Mouse (Mus musculus) lung, postnatal 14 days (tissue): ENCODE measurements around the gene Mthfsd.

Source experiments
- DNase-seq: peaks from one replicate; pipeline ENCODE4 v3.0.0; 2021

The Mthfsd gene

GRCm38 (mm10) chr8:121121704-121122103, 13.5 kb upstream of the Mthfsd start:
- DNase-seq = no peak

DNA sequence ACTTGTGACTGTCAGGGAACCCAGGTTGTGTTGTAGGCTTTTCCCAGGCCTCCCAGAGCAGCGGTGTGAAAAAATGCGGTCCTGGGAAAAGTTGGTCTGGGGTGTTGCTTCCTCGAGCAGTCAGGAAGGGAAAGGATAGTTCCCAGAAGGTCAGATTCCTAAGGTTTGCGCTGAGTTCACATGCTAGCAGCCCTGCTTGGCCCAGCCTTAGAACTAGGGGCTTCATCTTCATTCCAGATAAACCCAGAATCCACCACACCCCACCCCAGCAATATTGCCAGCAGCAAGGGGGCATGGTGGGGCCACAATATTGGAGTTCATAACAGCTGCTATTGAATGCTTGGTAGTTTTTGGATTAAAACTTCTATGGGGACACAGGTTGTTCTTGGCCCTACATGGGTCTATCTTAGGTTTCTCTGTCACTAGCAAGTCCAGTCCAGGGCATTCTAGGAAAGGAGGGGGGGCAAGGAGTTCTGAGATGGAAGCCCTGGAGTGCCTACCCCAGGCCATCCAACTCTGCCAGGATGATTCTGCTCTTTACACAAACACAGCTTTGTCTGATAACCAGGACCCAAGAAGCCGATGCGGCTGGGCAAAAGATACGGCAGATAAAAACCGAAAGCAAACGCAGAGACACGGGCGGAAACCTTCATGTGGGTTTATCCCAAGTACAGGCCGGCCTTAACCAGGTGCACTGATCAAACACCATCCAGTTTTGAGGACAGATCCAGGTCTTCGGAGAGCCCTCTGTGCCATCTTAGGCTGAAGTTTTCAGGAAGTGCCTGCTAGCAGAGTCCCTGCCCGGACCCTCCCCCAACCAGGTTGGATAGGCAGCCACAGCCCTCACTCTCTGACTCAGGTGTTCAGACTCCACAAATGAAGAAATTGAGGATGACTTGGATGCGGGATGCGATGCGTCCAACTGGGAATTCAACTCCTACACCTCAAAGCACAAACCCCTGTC, 12.5 kb upstream of the Mthfsd start:
- no peak for DNase-seq

DNA sequence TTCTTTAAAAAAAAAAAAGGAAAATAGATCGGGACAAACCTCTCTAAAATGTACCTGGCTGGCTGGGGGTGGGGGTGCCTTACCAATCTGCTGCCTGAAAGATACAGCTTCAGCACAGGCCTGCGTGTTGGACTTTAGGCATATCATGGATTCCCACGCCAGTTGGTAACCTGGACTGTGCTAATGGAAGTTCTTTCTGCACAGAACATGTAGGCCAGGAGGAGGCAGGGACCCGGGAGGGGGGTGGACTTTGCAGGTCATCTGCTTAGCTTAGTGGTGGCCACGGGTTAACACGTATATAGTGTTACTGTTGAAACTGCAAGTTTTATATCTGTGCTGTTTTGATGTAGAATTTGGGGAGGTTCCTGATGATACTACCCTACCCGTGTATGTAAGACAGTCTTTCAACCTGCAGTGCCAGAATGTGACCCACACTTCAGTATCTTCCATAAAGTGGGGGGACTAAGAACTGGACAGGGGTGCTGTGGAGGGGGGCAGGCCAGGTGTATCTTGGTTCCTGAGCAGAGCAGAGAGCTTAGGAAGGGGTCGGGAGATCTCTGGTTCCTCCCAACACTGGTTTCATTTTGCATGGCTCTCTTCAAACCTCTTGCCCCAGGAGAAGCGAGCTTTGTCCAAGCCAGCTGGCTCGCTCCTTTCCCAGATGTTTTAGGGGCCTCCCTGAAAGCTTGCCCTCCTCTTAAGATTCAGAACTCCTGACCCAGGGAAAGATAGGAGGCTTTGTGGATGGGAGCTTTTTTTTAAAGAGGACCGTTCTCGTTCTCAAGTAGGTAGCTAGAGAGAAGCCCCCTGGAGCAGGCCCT, 11.7 kb upstream of the Mthfsd start:
- no peak for DNase-seq

DNA sequence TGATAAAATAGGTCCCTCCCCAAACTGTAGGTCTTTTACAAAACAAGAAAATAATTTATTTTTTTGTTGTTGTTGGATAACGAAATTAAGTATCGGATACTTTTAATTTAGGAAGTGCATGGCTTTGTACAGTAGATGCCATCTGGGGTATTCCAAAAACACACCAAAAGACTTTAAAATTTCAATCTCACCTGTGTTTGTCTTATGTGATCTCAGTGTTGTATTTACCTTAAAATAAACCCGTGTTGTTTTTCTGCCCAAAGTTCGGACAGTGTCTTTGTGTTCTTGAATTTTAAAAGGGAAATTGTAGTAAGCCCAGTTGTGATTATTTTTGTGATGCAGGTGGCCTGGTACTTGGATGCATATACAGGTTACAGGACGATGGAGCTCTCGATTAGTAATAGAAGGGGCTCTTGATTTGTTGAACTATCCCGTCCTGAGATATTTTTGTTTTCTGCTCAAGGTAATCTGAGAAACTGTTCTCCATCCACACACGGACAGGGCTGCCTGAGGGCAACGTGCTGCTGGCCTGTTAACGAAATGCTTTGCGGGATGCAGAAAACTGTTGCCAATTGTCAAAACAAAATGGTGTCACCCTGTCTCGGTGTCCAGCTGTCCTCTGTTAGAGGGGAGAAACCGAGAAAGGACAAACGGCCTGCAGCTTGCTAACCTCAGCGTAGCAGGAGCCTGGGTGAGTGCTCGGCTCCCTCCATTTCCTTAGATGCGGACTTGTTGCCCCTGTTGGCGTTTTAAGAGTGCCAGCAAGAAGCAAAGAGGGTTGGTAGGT, 10.6 kb upstream of the Mthfsd start:
- DNase-seq = no peak

- no peak for DNase-seq
Observed at GRCm38 (mm10) chr8:121117906-121118305, 9.7 kb upstream of the Mthfsd start.

- no peak for DNase-seq
Observed at GRCm38 (mm10) chr8:121117186-121117651, 9.0 kb upstream of the Mthfsd start.

- peak; percentile 17 for DNase-seq
Observed at GRCm38 (mm10) chr8:121116591-121117185, 8.5 kb upstream of the Mthfsd start.

- peak; percentile 86 for DNase-seq
Observed at GRCm38 (mm10) chr8:121115948-121116347, 7.8 kb upstream of the Mthfsd start, which contains the start of gene Foxc2. Foxc2 (plus strand) TSS chr8:121116171.

GRCm38 (mm10) chr8:121115136-121115535, 6.9 kb upstream of the Mthfsd start:
- no peak for DNase-seq

DNA sequence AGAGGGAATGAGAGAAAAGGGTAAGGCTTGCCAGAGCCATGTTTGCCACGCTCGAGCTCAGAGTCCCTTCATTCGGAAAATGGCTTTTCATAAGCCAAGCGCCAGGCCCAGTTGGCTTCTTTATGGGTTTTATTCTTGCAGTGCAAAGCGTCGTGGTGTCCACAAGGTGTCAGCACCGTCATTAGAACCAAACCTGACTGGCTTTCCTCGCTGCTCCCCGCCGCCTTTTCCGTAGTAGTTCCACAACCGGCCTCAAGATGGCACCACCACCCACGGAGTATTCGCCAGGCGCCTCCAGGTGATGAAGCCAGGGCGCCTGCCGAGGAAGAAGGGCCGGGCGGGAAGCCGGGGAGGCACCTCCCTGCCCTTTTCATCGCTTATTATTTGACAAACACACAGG, 5.1 kb upstream of the Mthfsd start:
- peak; percentile 98 for DNase-seq

DNA sequence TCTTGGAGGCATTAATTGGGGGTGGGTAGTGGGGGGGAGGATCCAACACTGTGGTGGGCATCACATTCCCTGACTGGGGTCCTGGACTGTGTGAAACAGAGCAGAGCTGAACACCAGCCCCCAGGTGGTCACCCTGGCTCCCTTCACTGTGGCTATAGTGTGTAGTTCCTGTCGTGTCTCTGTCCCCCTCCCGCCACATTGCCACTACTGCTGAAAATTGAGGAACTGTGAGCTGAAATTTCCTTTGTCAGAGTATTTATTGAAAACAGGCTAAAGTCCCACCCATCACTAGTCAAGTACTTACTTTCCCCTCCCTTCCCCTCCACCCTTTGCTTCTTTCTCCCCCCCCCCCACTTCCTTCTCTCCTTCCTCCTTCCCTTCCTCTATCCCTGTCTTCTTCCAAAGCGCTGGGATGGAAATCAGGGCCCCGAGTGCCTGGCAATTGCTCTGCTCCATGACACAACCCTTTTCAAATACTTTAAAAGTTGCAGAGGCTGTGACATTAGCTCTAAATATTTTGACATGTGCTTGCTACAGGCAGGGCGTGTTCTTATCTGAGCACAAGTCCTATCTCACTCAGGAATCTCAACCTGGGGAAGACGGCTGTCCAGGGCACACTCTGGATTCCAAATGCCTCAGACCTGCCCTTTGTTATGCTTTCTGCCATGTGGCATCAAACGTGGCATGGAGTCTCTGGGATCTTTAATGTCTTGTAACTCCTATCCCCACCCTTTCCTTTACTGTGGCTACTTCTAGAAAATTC, 3.1 kb upstream of the Mthfsd start:
- DNase-seq = no peak

DNA sequence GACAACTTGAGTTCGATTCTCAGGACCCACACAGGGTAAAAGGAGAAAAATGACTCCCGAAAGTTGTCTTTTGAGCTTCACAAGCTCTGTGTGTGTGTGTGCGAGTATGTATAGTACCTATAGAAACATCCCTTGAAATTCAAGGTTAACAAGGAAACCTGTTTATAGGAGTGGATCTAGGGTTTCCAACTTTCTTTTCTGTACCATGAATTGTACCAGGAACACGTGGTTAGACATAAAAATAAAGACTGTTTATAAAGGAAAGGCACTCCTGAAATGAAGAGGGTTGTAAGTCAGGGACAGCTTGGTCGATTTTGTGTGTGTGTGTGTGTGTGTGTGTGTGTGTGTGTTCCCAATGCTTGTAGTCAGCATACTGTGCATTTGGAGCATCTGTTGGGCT, 465 bp upstream of the Mthfsd start:
- no peak for DNase-seq

- DNase-seq = peak; percentile 84
Observed at GRCm38 (mm10) chr8:121104049-121104818, 4.0 kb downstream of the Mthfsd start.

GRCm38 (mm10) chr8:121093496-121093895, 14.7 kb downstream of the Mthfsd start:
- DNase-seq = no peak

GRCm38 (mm10) chr8:121092627-121093026, 15.6 kb downstream of the Mthfsd start:
- peak; percentile 95 for DNase-seq

- peak; percentile 28 for DNase-seq
Observed at GRCm38 (mm10) chr8:121092141-121092540, 16.1 kb downstream of the Mthfsd start.

GRCm38 (mm10) chr8:121090716-121091115, 17.5 kb downstream of the Mthfsd start:
- no peak for DNase-seq

- DNase-seq = peak; percentile 40
Observed at GRCm38 (mm10) chr8:121089631-121090380, 18.4 kb downstream of the Mthfsd start.

DNA sequence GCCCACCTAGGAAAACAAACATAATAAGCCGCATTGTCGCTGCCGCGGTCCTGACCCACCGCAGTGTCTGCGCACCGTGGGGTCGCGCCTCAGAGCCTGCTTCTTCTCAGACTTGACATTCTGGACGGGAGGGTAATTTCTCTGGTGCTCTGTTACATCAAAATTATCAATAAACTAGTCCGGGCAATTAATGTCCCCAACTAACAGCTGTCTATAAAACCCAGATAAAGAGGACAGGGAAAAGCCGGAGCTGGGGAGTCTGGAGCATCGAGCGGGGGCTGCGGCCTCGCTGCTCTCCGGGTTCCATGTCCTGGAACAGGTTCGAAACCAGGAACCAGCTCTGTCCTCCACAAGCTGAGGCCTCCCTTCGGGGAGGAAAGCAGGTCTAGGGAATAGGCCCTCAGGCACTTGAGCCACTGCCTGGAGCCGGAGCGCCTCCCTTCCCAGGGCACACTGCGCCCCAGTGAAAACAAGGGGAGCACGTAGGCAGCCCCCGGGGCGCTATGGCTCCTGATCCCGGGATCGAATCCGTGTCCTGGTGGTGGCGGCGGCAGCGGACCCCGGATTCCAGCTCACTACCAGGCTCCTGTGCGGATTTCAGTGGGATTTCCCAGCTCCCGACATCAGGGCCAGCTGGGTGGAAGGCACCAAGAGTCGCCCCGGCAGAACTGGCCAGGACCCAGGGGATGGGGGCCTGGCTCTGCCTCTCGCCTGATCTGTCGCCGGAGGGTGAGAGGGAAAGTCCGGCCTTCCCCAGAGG, 19.1 kb downstream of the Mthfsd start:
- peak; percentile 17 for DNase-seq
